Mouse (Mus musculus) heart, postnatal 25 days (tissue): Measurements from ENCODE around the gene Ufsp1. TPM values are rescaled to one million over a fixed set of nuclear protein-coding genes. Genes with fewer than 3 reads are reported as not detected.

ENCODE experiments used
- DNase-seq: peaks from one replicate; pipeline ENCODE4 v3.0.0; 2022; ENCODE audit warnings: low spot score
- intact Hi-C: fragments of 180-260 bp; cut with DNase I; formaldehyde crosslinking; loops from one replicate; pipeline ENCODE4 v1.15.1; 2025
- microRNA-seq: library from miRNA; unstranded; fragments of <30 nt; microRNA quantifications from one replicate; pipeline ENCODE4 v1.2.0, GENCODE M21; 2022
- total RNA-seq, 2 experiments: library from RNA; stranded (reverse); gene quantifications; 2 replicates each; pipeline ENCODE4 v1.2.3; 2021

Gene Ufsp1
- total RNA-seq, 2 experiments from 2014 or later: 8.3 to 8.7 TPM

GRCm38 (mm10) chr5:137320996-137321395 is 26.6 kb downstream of the Ufsp1 start:
- intact Hi-C loops: no loop called here
- DNase-seq: no peak

GRCm38 (mm10) chr5:137330910-137331309 is 36.5 kb downstream of the Ufsp1 start:
- DNase-seq: no peak
- intact Hi-C loops: loop anchor here (10.0 kb wide), 1 partner anchor 174 kb away; the partner anchor contains the start of gene Pop7

- DNase-seq: no peak
- intact Hi-C loops: loop anchor here (2.0 to 10.0 kb wide), 2 partner anchors 46 to 172 kb away; partner anchors contain the start of gene Pop7
Observed at GRCm38 (mm10) chr5:137332857-137333511, 38.6 kb downstream of the Ufsp1 start.

- peak; percentile 85 for DNase-seq
- intact Hi-C loops: loop anchor here (2.0 to 10.0 kb wide), 2 partner anchors 45 to 171 kb away; partner anchors contain the start of gene Pop7
Observed at GRCm38 (mm10) chr5:137333512-137334174, 39.2 kb downstream of the Ufsp1 start, which contains the start of gene Slc12a9. Gene Slc12a9, minus strand, starts transcription at chr5:137333597.

GRCm38 (mm10) chr5:137334317-137334716 is 39.9 kb downstream of the Ufsp1 start:
- no peak for DNase-seq
- intact Hi-C loops: loop anchor here (10.0 kb wide), 1 partner anchor 170 kb away; the partner anchor contains the start of gene Pop7

- intact Hi-C loops: loop anchor here (5.0 to 10.0 kb wide), 3 partner anchors 170 to 442 kb away; partner anchors contain the start of genes Epo, Gnb2, Pop7 and Ppp1r35
- no peak for DNase-seq
Observed at GRCm38 (mm10) chr5:137335066-137335465, 40.6 kb downstream of the Ufsp1 start.

- DNase-seq: no peak
Observed at GRCm38 (mm10) chr5:137337190-137337589, 42.8 kb downstream of the Ufsp1 start.

GRCm38 (mm10) chr5:137338256-137338655 is 43.8 kb downstream of the Ufsp1 start:
- peak; percentile 85 for DNase-seq
- intact Hi-C loops: loop anchor here (5.0 to 10.0 kb wide), 3 partner anchors 167 to 439 kb away; partner anchors contain the start of genes Epo, Gnb2, Pop7 and Ppp1r35

More at GRCm38 (mm10) chr5:137337190-137337589, 42.8 kb downstream of the Ufsp1 start:
- intact Hi-C loops: loop anchor here (5.0 to 10.0 kb wide), 3 partner anchors 168 to 440 kb away; partner anchors contain the start of genes Epo, Gnb2, Pop7 and Ppp1r35

GRCm38 (mm10) chr5:137338663-137339289 is 44.3 kb downstream of the Ufsp1 start:
- intact Hi-C loops: loop anchor here (1.0 to 10.0 kb wide), 4 partner anchors 11 to 439 kb away; partner anchors contain the start of genes Epo, Gnb2, Pop7 and Ppp1r35
- peak; percentile 67 for DNase-seq

- intact Hi-C loops: loop anchor here (1.0 to 10.0 kb wide), 4 partner anchors 10 to 438 kb away; partner anchors contain the start of genes Epo, Gnb2, Pop7 and Ppp1r35
Observed at GRCm38 (mm10) chr5:137339290-137339979, 45.0 kb downstream of the Ufsp1 start.

GRCm38 (mm10) chr5:137340222-137340621 is 45.8 kb downstream of the Ufsp1 start:
- no peak for DNase-seq
- intact Hi-C loops: no loop called here

More at GRCm38 (mm10) chr5:137339290-137339979, 45.0 kb downstream of the Ufsp1 start:
- peak; percentile 70 for DNase-seq

GRCm38 (mm10) chr5:137342407-137343012 is 48.1 kb downstream of the Ufsp1 start:
- intact Hi-C loops: no loop called here
- DNase-seq: no peak

GRCm38 (mm10) chr5:137343412-137343811 is 49.0 kb downstream of the Ufsp1 start:
- DNase-seq: no peak
- intact Hi-C loops: no loop called here

GRCm38 (mm10) chr5:137343869-137344268 is 49.4 kb downstream of the Ufsp1 start:
- intact Hi-C loops: no loop called here
- no peak for DNase-seq

Small RNAs within 50 kb of the gene (microRNA-seq; reads per million reads assigned to microRNA genes)
- not detected for gene Mir7036
- not detected for gene Mir8116

Other genes starting within 250 kb of the Ufsp1 start
- 10 to 100 TPM; 34.4 to 43.0 TPM for gene Ap1s1, start 248.5 kb upstream of the Ufsp1 start, total RNA-seq
- gene Serpine1, start 222.4 kb upstream of the Ufsp1 start, total RNA-seq: 10 to 100 TPM; 18.3 to 27.6 TPM
- gene Trim56, start 178.4 kb upstream of the Ufsp1 start, total RNA-seq: 10 to 100 TPM; 18.0 to 22.0 TPM
- not detected for gene Muc3, start 145.3 kb upstream of the Ufsp1 start, total RNA-seq
- gene Muc3a, start 82.2 kb upstream of the Ufsp1 start, total RNA-seq: under 1 TPM; 0.26 to 0.31 TPM
- 1 to 10 TPM; 1.4 to 2.2 TPM for gene Ache, start 7.1 kb upstream of the Ufsp1 start, total RNA-seq
- 10 to 100 TPM; 67.1 to 67.7 TPM for gene Srrt, start 13.0 kb downstream of the Ufsp1 start, total RNA-seq
- gene Trip6, start 19.8 kb downstream of the Ufsp1 start, total RNA-seq: 10 to 100 TPM; 10.8 to 13.3 TPM
- 1 to 10 TPM; 2.7 to 3.0 TPM for gene Slc12a9, start 39.0 kb downstream of the Ufsp1 start, total RNA-seq
- 10 to 100 TPM; 52.5 to 64.2 TPM for gene Ephb4, start 55.5 kb downstream of the Ufsp1 start, total RNA-seq
- not detected for gene Zan, start 182.4 kb downstream of the Ufsp1 start, total RNA-seq
- gene Pop7, start 207.9 kb downstream of the Ufsp1 start, total RNA-seq: 10 to 100 TPM; 14.8 to 15.3 TPM
- gene Gigyf1, start 223.9 kb downstream of the Ufsp1 start, total RNA-seq: 10 to 100 TPM; 28.6 to 29.1 TPM
- gene Epo, start 238.6 kb downstream of the Ufsp1 start, total RNA-seq: not detected
- 100 to 1,000 TPM; 245 to 246 TPM for gene Gnb2, start 238.9 kb downstream of the Ufsp1 start, total RNA-seq